Mouse (Mus musculus) skeletal muscle tissue, adult 2 months (tissue): ENCODE results near the gene Eda.
"Not testable (repeated sequence)": the region's sequence is repeated elsewhere in the genome, so short reads cannot be mapped to it uniquely, and the experiment has no call there.

Source experiments
- DNase-seq: peaks from one replicate; pipeline ENCODE4 v3.0.0-alpha.2; 2012; ENCODE audit warnings: low read depth, low spot score

Gene Eda

DNA sequence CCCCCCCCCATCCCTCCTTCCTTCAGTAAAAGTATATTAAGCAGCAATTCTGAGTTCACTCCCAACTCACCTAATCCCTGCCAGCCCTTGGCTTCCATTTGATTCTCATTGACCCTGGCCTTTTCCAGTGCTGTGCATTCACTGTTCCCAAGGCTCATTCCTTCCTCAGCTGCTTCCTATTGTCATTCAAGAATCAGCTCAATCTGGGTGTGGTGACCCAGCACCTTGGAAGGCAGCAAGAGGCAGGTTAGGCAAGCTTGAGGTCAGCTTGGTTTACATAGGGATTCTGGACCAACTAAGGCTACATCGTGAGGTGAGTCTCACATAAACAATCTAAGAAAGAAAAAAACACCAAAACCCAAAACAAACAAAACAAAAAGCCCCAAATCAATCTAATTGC lies 433.8 kb downstream of the Eda start:
- DNase-seq = no peak

DNA sequence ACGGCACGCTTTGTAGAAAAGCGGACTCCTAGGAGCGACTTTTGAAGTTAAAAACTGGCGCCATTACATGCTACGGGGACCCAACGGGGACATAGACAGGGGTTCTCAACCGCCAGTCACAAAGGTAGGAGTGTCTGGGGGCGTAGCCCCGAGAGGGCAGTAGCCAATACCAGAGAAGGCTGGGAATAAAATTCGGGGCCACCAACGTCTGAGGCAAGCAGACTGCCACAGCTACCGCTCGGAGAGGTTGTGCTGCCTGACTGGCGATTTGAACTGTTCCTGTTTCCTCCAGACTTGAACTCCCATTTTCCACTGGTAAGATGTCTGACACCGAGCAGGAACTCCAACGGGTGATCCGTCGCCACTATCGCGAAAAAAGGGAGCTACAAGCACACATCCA lies 453.3 kb downstream of the Eda start, which contains the start of gene Otud6a:
TSS of gene Otud6a (plus strand) at position 321 of the 400 bp plus-strand sequence.
- DNase-seq = no peak

DNA sequence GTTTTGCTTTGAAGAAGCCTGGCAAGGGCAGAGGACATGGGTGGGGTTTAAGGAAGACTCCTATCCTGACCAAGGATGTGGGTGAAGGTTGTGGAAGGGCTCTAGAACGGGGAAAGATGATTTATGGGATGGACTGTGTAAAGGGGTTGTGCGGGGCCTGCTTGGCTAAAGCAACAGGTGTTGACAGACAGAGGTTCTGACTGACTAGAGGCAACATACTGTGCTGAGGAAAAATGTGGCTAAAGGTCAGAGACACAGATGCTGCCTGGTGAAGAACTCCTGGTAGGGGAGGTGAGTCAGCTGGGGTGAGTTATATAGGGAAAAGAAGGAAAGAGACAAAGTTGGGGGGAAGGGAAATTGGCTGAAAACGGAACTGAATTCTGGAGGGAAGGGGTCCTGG lies 456.9 kb downstream of the Eda start:
- DNase-seq = peak; percentile 7

DNA sequence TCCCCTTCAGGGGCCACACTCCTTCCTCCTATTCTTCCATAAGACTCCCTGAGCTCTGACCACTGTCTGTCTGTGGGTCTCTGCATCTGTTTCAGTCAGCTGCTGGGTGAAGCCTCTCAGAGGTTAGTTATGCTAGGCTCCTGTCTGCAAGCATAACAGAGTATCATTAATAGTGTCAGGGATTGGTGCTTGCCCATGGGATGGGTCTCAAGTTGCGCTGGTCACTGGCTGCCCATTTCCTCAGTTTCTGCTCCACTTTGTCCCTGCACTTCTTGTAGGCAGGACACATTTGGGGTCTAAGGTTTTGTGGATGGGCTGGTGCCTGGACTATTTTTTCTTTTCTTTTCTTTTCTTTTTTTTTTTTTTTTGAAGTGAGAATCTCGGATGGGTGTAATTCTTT lies 467.2 kb downstream of the Eda start, which contains the start of gene Awat2:
TSS of gene Awat2 (minus strand) at position 101 of the 400 bp plus-strand sequence.
- DNase-seq = not testable (repeated sequence)

DNA sequence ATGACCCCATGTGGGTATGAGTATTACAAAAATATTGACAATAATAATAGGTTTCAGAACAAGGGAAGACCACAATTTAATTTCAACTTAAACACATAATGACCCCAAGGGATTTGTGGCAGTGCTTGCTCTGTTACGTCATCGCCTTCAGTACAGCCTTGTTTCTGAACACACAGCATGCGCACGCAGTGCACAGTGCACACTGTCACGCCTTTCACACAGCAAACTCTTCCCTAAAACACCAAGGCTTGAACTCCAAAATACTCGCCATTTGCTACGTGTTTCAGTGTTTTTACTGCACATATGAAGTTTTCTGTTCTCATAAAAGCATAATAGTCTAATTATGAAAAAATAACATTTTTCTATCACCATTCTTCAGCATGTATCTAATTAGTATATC lies 468.1 kb downstream of the Eda start:
- no peak for DNase-seq
